Mouse (Mus musculus) liver, embryonic 15.5 days (tissue): ENCODE data around the gene Insr. TPM values are rescaled to one million over a fixed set of nuclear protein-coding genes. Genes with fewer than 3 reads are reported as not detected.
A peak's percentile ranks its signal among the peaks of the same experiment; 100 is the strongest.

Experiments used
- ATAC-seq: fragments of 200-750 bp; cut with Nextera tagmentation; 2 replicates; pipeline ENCODE4 v1.8.0; 2017; ENCODE audit warnings: moderate number of reproducible peaks, mild to moderate bottlenecking, moderate library complexity; ENCODE audit not compliant: insufficient read depth
- H3K27ac ChIP-seq: fragments of 300-500 bp; sonication (generic); replicated peaks from 2 replicates; pipeline ENCODE4 v1.5.1; 2015; ENCODE audit warnings: mild to moderate bottlenecking, inconsistent platforms
- H3K27me3 ChIP-seq: fragments of 300-500 bp; sonication (generic); 2 replicates; pipeline ENCODE4 v1.6.1; 2015; ENCODE audit warnings: mild to moderate bottlenecking, inconsistent platforms
- H3K36me3 ChIP-seq: fragments of 300-500 bp; sonication (generic); replicated peaks from 2 replicates; pipeline ENCODE4 v1.6.1; 2015; ENCODE audit warnings: moderate library complexity, mild to moderate bottlenecking, inconsistent platforms
- H3K4me1 ChIP-seq: fragments of 300-500 bp; sonication (generic); replicated peaks from 2 replicates; pipeline ENCODE4 v1.6.1; 2015; ENCODE audit warnings: inconsistent platforms
- H3K4me2 ChIP-seq: fragments of 300-500 bp; sonication (generic); 2 replicates; pipeline ENCODE4 v1.6.1; 2015; ENCODE audit warnings: moderate library complexity, mild to moderate bottlenecking, inconsistent platforms
- H3K4me3 ChIP-seq: fragments of 300-500 bp; sonication (generic); replicated peaks from 2 replicates; pipeline ENCODE4 v1.5.1; 2015; ENCODE audit warnings: mild to moderate bottlenecking, inconsistent platforms
- H3K9ac ChIP-seq: fragments of 300-500 bp; sonication (generic); 2 replicates; pipeline ENCODE4 v1.6.1; 2015; ENCODE audit warnings: moderate library complexity, mild to moderate bottlenecking, inconsistent platforms
- H3K9me3 ChIP-seq: fragments of 300-500 bp; sonication (generic); replicated peaks from 2 replicates; pipeline ENCODE4 v1.6.1; 2016; ENCODE audit warnings: inconsistent platforms
- WGBS: fragments of 180-500 bp; shearing (Covaris S2); methylation state at CpG from one replicate; pipeline ENCODE4 v1.1.7; 2015; ENCODE audit warnings: mixed read lengths; ENCODE audit not compliant: insufficient replicate concordance; 5-methylcytosine and 5-hydroxymethylcytosine counted together
- polyA plus RNA-seq: library from polyadenylated mRNA; unstranded; fragments of >200 nt; fragmentation: Nextera tagmentation; extraction: Ambion mirVana; gene quantifications from 2 replicates; pipeline ENCODE4 v1.2.1, GENCODE M21; 2015

Insr gene
- polyA plus RNA-seq, 1 experiment from 2014 or later, result 20.5 TPM

DNA sequence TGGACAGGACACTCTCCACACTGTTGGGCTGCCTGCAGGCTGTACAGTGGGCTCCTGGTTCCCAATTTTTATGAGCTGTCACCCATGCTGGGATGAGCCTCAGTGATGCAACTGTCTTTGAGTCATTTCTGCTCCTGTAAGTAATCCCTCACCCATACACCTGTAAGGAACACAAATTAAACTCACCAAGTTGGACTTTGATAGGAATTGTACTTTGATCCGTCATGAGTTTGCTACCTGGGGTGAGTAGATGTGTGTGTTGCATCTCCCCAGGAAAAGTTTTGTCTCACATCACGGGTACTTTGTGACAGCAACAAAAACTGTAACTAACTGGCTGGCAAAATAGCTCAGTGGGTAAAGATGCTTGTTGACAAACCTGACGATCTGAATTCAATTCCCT lies 44.8 kb downstream of the Insr start:
- no peaks in the 10 kb centered on the region for H3K9me3 ChIP-seq
- no peak overlapping the region for H3K4me3 ChIP-seq
- no peaks in the 10 kb centered on the region for H3K27me3 ChIP-seq
- H3K9ac ChIP-seq, result no peak overlapping the region
- no peak overlapping the region for H3K27ac ChIP-seq
- 0 out of 2 replicates have a peak, but pooled peaks cover 3% of the 10 kb centered on the region for H3K36me3 ChIP-seq
- no peak overlapping the region for H3K4me2 ChIP-seq
- ATAC-seq, result no peak
- H3K4me1 ChIP-seq, result peaks cover 63% of the 10 kb centered on the region
- WGBS, result 60% methylated on average over 3 of the region's 3 CpGs

DNA sequence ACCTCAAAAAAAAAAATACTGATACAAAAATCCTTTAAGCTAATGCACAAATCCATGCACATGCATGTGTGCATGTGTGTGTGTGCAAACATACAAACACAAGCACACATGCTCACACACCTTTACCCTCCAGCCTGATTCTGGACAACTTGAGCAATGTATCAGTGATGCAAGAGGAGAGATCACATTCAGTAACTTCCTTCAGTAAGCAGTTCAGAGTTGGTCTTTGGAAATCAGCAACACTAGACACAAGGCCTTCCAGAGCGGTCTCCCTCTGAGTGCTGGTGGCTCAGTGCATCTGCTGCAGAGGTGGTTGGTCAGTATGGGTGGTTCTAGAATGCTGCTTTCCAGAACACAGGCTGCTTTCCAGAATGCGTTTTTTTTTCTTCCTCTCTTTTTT lies 46.8 kb downstream of the Insr start:
- Histone ChIP-seq H3K9me3 (no peaks in the 10 kb centered on the region), H3K4me3 (no peak overlapping the region), H3K9ac (no peak overlapping the region), H3K4me2 (no peak overlapping the region), H3K4me1 (peaks cover 71% of the 10 kb centered on the region), H3K27me3 (no peaks in the 10 kb centered on the region), H3K36me3 (0 out of 2 replicates have a peak, but pooled peaks cover 3% of the 10 kb centered on the region), H3K27ac (peak overlapping the region; percentile 0; the same call in 1 of the 2 replicates)
- 51% methylated on average over 2 of the region's 2 CpGs for WGBS
- no peak for ATAC-seq

DNA sequence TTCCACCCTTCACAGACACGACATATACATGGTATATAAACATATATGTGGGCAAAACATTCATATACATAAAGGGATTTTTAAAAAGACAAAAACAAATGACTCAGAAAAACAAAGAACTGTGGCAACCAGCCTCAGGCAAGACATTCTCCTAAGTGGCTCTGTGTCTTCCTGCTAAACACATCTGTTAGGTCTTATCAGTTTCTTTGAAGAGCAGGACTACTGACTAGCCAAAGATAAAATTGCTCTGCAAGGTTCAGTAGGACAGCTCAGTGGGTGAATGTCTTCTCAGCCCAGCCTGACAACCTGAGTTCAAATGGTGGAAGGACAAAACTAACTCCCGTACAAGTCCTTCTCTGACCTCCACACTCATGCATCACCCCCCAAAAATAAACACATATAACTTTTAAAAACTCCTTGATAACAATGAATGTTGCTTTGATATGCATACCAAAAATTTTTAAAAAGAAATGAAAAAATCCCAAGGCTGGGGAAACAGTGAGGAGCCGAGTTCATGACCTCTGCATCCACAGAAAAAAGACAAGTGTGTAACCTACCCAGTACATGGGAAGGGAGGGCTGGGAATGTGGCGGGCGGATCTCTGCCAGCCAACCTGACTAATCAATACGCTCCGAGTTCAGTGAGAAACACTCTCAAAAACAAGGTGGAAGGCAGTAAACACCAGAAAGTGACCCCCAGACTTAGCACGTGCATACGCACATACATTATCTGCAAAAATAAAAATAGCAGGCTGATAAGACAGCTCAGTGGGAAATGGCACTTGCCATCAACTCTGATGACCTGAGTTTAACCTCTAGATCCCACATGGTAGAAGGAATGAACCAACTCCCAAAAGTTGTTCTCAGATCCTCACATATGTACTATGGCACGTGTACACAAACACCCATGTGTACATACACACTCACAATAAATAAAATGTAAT lies 49.0 kb downstream of the Insr start:
- 31% methylated on average over 10 of the region's 10 CpGs for WGBS
- peak overlapping the region; percentile 38 for H3K4me2 ChIP-seq
- H3K27ac ChIP-seq, result peak overlapping the region; percentile 51
- H3K9me3 ChIP-seq, result no peaks in the 10 kb centered on the region
- H3K27me3 ChIP-seq, result no peaks in the 10 kb centered on the region
- no peak overlapping the region for H3K9ac ChIP-seq
- no peak overlapping the region for H3K4me3 ChIP-seq
- peak; percentile 81 for ATAC-seq
- H3K36me3 ChIP-seq, result 0 out of 2 replicates have a peak, but pooled peaks cover 3% of the 10 kb centered on the region
- peaks cover 60% of the 10 kb centered on the region for H3K4me1 ChIP-seq

DNA sequence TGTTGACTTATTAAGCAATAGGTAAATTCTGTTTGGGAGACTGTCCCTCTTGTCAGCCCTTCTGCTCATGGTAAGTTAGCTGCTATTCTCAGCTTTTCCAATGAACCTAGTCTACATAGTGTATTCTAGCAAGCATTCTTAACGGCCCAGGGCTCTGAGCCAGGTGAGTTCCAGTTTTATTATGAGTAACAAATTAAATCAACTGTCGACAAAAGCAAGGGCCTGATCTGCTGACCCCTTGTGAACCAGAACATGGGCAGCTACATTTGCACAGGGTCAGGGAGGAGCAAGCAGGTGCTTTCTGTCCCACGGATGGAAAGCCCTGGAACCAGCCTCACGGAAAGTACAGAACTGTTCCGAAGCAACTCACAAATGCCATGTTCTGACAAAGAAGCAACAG lies 52.0 kb downstream of the Insr start:
- H3K27ac ChIP-seq, result peak overlapping the region; percentile 29; the same call in 1 of the 2 replicates
- no peaks in the 10 kb centered on the region for H3K9me3 ChIP-seq
- no peak overlapping the region for H3K4me2 ChIP-seq
- WGBS, result 72% methylated on average over 5 of the region's 5 CpGs
- no peak for ATAC-seq
- H3K4me1 ChIP-seq, result peaks cover 58% of the 10 kb centered on the region
- no peak overlapping the region for H3K9ac ChIP-seq
- no peaks in the 10 kb centered on the region for H3K27me3 ChIP-seq
- H3K36me3 ChIP-seq, result 0 out of 2 replicates have a peak, but pooled peaks cover 3% of the 10 kb centered on the region
- H3K4me3 ChIP-seq, result no peak overlapping the region

DNA sequence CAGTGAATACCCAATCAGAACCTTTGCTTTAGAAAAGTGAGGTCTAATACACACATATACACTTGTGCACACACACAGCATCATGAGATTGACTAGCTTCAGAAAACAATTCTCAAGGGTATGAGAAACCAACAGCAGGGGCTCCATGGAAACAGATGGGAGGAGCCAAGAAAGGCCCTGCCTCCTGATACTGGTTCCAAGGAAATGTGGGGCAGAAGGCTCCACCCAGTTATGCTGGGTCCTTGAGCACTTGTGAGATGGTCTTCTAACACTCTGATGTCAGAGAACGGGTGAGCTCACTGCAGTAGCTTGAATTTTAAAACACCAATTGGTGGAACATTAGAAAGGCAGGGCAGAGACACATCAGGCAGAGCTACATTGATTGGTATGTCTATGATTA lies 53.7 kb downstream of the Insr start:
- Histone ChIP-seq H3K4me3 (no peak overlapping the region), H3K27ac (no peak overlapping the region), H3K4me1 (peaks cover 60% of the 10 kb centered on the region), H3K9ac (no peak overlapping the region), H3K36me3 (no peaks in the 10 kb centered on the region), H3K4me2 (no peak overlapping the region), H3K27me3 (no peaks in the 10 kb centered on the region), H3K9me3 (no peaks in the 10 kb centered on the region)
- ATAC-seq, result no peak
- 33% methylated on average over 1 of the region's 1 CpGs for WGBS

DNA sequence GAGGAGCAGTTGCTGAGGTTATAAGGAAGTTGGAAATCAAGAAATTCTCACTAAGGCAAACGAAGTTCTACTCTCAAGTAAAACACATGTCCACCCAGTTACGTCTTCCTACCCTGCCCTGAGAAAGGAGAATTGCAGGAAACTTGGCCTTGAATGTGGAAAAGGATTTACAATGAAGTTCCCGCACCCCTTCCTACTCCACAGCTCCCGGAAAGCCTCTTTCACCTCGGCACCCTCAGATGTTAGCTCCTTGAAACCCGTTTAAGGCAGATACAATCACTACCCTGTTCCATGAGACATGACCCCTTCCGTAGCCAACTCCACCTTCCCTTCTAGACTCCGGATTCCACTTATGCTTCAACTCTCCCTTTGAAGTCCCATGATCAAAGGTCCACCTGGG lies 54.2 kb downstream of the Insr start:
- 57% methylated on average over 8 of the region's 8 CpGs for WGBS
- ATAC-seq, result no peak
- H3K4me1 ChIP-seq, result peaks cover 59% of the 10 kb centered on the region

DNA sequence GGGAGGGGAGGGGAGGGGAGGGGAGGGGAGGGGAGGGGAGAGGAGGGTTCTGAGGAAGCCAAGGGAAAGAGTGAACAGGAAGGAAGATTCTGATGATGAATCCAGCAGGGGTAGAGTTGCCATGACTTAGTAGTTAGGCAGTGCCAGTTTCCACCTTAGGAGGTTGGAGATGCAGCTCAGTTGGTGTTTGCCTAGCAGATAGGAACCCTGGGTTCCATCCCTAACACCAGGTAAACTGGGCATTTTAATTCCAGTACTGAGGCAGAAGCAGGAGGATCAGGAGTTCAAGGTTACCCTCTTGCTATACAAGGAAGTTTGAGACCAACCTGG lies 56.8 kb downstream of the Insr start:
- Histone ChIP-seq H3K4me2 (no peak overlapping the region), H3K9ac (no peak overlapping the region), H3K36me3 (no peaks in the 10 kb centered on the region), H3K27ac (no peak overlapping the region), H3K9me3 (no peaks in the 10 kb centered on the region), H3K4me3 (no peak overlapping the region), H3K27me3 (no peaks in the 10 kb centered on the region), H3K4me1 (peaks cover 60% of the 10 kb centered on the region)
- ATAC-seq, result no peak

More for the DNA sequence above, 54.2 kb downstream of the Insr start:
- no peaks in the 10 kb centered on the region for H3K27me3 ChIP-seq
- no peak overlapping the region for H3K9ac ChIP-seq
- H3K4me2 ChIP-seq, result no peak overlapping the region
- no peaks in the 10 kb centered on the region for H3K9me3 ChIP-seq
- no peaks in the 10 kb centered on the region for H3K36me3 ChIP-seq
- no peak overlapping the region for H3K4me3 ChIP-seq
- no peak overlapping the region for H3K27ac ChIP-seq

DNA sequence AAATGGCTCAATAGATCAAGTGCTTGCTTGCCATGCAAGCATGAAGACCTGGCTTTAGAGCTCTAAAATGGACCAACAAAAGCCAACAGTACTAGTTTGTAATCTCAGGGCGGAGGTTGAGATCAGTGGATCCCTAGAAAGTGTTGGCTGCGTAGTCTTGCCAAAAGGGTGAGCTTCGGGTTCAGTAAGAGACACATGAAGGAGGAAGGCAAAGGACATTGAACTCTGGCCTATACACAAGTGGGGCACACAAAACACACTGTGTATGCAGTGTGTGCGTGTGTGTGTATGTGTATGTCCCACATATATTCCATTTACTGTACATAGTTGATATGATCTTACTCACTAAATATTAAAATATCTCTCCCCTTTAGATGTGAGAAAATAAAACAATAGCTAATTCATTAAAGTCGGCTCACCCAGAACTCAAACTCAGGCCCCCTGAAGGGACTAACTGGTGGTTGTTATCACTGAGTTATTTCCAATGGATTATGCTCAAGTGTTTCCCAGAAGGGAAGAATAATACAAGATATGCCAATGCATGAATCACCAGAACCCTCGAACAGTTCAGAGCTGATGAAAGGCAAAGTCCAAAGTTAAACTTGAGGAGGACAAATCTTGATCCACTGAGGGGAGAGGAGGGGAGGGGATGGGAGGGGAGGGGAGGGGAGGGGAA lies 57.3 kb downstream of the Insr start:
- ATAC-seq, result no peak
- Histone ChIP-seq H3K36me3 (no peaks in the 10 kb centered on the region), H3K9ac (peak overlapping the region; percentile 61; the same call in 1 of the 2 replicates), H3K9me3 (no peaks in the 10 kb centered on the region), H3K4me2 (peak overlapping the region; percentile 86), H3K4me3 (peak overlapping the region; percentile 56), H3K27me3 (no peaks in the 10 kb centered on the region), H3K27ac (peak overlapping the region; percentile 87), H3K4me1 (peaks cover 61% of the 10 kb centered on the region)
- 39% methylated on average over 6 of the region's 6 CpGs for WGBS

DNA sequence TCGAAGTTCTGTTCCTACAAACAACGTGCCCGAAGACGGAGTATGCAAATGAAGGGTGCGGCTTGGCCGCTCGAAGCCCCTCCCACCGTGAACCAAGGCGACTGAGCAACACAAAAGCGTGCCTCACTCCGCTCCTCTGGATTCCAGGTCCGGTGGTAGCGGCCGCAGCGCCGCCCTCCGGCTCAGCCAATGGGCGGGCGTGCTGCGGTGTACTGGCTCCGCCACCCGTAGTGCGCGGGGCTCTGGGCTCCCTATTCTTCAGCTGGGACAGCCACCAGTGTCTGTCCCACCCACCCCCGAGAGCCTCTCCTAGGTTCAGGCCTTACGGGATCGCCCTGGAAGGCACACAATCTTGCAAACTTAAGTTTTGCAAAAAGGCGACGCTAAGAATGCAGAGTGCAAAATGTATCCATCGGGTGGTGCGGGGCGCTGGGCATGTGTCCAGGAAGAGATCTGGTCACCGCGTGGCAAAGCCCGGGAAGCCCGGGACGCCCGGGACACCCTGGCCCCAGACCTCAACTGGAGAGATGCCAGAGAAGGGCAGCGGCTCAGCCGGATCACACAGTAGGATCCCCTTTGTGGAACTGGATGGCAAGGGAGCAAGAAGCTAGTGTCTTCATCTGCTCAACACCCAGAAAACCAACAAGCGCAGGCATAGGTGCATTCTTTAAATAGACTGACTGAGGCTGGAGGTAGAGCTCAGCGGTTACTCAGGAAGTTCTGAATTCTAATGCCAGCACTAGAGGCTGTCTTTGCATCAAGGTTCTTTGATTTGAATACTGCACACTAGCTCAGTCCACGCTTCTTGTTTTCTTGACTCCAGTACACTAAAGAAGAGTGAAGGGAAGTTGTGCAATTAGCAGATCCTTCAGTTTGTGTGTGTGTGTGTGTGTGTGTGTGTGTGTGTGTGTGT lies 58.1 kb downstream of the Insr start:
- under 1% methylated on average over 43 of the region's 43 CpGs for WGBS
- peak overlapping the region; percentile 56 for H3K4me3 ChIP-seq
- no peaks in the 10 kb centered on the region for H3K27me3 ChIP-seq
- peak overlapping the region; percentile 86 for H3K4me2 ChIP-seq
- H3K9ac ChIP-seq, result peak overlapping the region; percentile 61
- H3K36me3 ChIP-seq, result no peaks in the 10 kb centered on the region
- H3K9me3 ChIP-seq, result no peaks in the 10 kb centered on the region
- H3K27ac ChIP-seq, result peak overlapping the region; percentile 87
- ATAC-seq, result peak; percentile 99
- H3K4me1 ChIP-seq, result peaks cover 69% of the 10 kb centered on the region

DNA sequence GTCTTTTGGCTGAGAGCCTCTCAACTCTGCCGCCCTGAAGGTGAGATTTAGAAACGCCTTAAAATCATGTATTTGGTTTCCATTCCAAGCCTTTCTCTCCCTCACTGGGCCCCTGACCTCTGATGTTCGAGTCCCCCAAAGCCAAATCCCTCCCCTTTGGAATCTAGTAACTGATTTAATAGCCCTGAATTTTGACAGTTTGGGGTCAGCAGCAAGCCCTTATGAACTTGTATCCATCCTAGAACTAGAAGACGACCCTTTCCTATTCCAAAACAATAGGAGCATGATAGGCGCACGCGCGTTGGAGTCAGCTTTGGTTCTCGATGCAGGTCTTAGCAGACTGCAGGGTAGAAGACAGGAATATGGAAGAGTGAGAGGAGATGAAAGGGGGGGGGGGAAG lies 58.9 kb downstream of the Insr start:
- H3K27me3 ChIP-seq, result no peaks in the 10 kb centered on the region
- H3K4me2 ChIP-seq, result peak overlapping the region; percentile 86
- peaks cover 68% of the 10 kb centered on the region for H3K4me1 ChIP-seq
- peak; percentile 13; the same call in 1 of the 2 replicates for ATAC-seq
- 5% methylated on average over 9 of the region's 9 CpGs for whole genome bisulfite sequencing
- no peaks in the 10 kb centered on the region for H3K36me3 ChIP-seq
- no peak overlapping the region for H3K9ac ChIP-seq
- no peaks in the 10 kb centered on the region for H3K9me3 ChIP-seq
- peak overlapping the region; percentile 65 for H3K27ac ChIP-seq
- H3K4me3 ChIP-seq, result peak overlapping the region; percentile 56
